ENCODE assay signal across 11 mouse cellular contexts in the genomic region with DNA sequence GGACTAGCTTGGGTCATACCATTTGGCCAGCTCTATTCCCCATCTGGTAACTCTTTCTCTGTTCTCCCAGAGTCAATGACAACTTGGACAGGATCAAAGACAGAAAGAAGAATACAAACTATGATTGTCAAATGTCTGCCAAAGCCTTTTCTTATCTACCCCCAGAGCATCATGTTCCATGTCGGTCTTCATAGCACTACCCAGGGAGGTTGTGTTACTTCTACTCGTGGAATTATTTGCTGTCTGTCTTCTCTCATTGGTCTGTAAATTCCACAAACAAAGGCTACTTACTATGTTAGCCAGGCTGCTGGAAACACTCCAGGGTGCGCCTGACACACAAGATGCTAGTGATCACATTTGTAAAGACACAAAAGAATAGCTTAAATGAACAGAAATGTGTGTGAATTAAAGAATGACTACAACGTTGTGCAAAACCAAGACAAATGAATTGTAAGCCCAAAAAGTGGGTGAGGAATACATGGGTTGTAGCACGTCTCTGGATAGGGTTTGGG.
"Had no signal": no experiment of that assay in that cellular context is flagged by ENCODE, and none has a peak within 500 bp of the region (broad histone marks: within the 10 kb centered on the region; RNA-seq: fewer than 3 reads in every experiment).

No protein-coding gene starts in this region.

- H3K9ac ChIP-seq: intestine, embryonic 15.5 days; kidney, embryonic 15.5 days; limb, embryonic 15.5 days; liver, embryonic 12.5 days; midbrain, embryonic 13.5 days; stomach, embryonic 15.5 days had no signal

- H3K9me3 ChIP-seq: intestine, embryonic 15.5 days; kidney, embryonic 15.5 days; limb, embryonic 15.5 days; liver, embryonic 12.5 days; midbrain, embryonic 13.5 days; stomach, embryonic 15.5 days had no signal

- H3K36me3 ChIP-seq: intestine, embryonic 15.5 days; kidney, embryonic 15.5 days; limb, embryonic 15.5 days; liver, embryonic 12.5 days; midbrain, embryonic 13.5 days; stomach, embryonic 15.5 days had no signal

- H3K4me1 ChIP-seq: intestine, embryonic 15.5 days; kidney, embryonic 15.5 days; limb, embryonic 15.5 days; liver, embryonic 12.5 days; midbrain, embryonic 13.5 days; stomach, embryonic 15.5 days had no signal

- H3K27ac ChIP-seq: intestine, embryonic 15.5 days; kidney, embryonic 15.5 days; limb, embryonic 15.5 days; liver, embryonic 12.5 days; midbrain, embryonic 13.5 days; stomach, embryonic 15.5 days had no signal

- ATAC-seq: intestine, embryonic 15.5 days; liver, embryonic 12.5 days; midbrain, embryonic 13.5 days had no signal

- H3K4me2 ChIP-seq: intestine, embryonic 15.5 days; kidney, embryonic 15.5 days; limb, embryonic 15.5 days; liver, embryonic 12.5 days; midbrain, embryonic 13.5 days; stomach, embryonic 15.5 days had no signal

- H3K4me3 ChIP-seq: intestine, embryonic 15.5 days; kidney, embryonic 15.5 days; limb, embryonic 15.5 days; liver, embryonic 12.5 days; midbrain, embryonic 13.5 days; stomach, embryonic 15.5 days had no signal

- H3K27me3 ChIP-seq: intestine, embryonic 15.5 days; kidney, embryonic 15.5 days; limb, embryonic 15.5 days; liver, embryonic 12.5 days; midbrain, embryonic 13.5 days; stomach, embryonic 15.5 days had no signal

- DNase-seq: kidney, adult 18-20 months; kidney, postnatal 14 days; right cerebral cortex, postnatal 14 days; thymus, adult 2 months; thymus, postnatal 25 days had no signal
